Mouse (Mus musculus) intestine, embryonic 16.5 days (tissue): ENCODE measurements around the gene Itgb1. TPM values are rescaled to one million over a fixed set of nuclear protein-coding genes. Genes with fewer than 3 reads are reported as not detected.

Experiments
- ATAC-seq: fragments of 200-750 bp; cut with Nextera tagmentation; 2 replicates; pipeline ENCODE4 v1.8.0; 2017; ENCODE audit warnings: moderate TSS enrichment, moderate library complexity
- H3K27ac ChIP-seq: fragments of 300-500 bp; sonication (generic); 2 replicates; pipeline ENCODE4 v1.5.1; 2014; ENCODE audit warnings: mild to moderate bottlenecking, low read length
- H3K27me3 ChIP-seq: fragments of 300-500 bp; sonication (generic); replicated peaks from 2 replicates; pipeline ENCODE4 v1.6.1; 2014; ENCODE audit warnings: low read length, control low read depth, mixed read lengths; ENCODE audit not compliant: control insufficient read depth, insufficient read depth
- H3K36me3 ChIP-seq: fragments of 300-500 bp; sonication (generic); 2 replicates; pipeline ENCODE4 v1.6.1; 2014; ENCODE audit warnings: low read length, control low read depth; ENCODE audit not compliant: control insufficient read depth, insufficient read depth
- H3K4me1 ChIP-seq: fragments of 300-500 bp; sonication (generic); 2 replicates; pipeline ENCODE4 v1.6.1; 2014; ENCODE audit warnings: low read length, control low read depth, mixed read lengths; ENCODE audit not compliant: control insufficient read depth, insufficient read depth
- H3K4me2 ChIP-seq: fragments of 300-500 bp; sonication (generic); 2 replicates; pipeline ENCODE4 v1.6.1; 2014; ENCODE audit warnings: low read depth, low read length, control low read depth
- H3K4me3 ChIP-seq: fragments of 300-500 bp; sonication (generic); 2 replicates; pipeline ENCODE4 v1.5.1; 2014; ENCODE audit warnings: mild to moderate bottlenecking, low read length
- H3K9ac ChIP-seq: fragments of 300-500 bp; sonication (generic); 2 replicates; pipeline ENCODE4 v1.6.1; 2014; ENCODE audit warnings: low read depth, low read length
- H3K9me3 ChIP-seq: fragments of 300-500 bp; sonication (generic); 2 replicates; pipeline ENCODE4 v1.6.1; 2016; ENCODE audit warnings: low read length, control low read depth; ENCODE audit not compliant: control insufficient read depth
- WGBS: fragments of 180-500 bp; shearing (Covaris S2); extraction: QIAGEN DNeasy Blood & Tissue Kit; methylation state at CpG from one replicate; pipeline ENCODE4 v1.1.7; 2014; 5-methylcytosine and 5-hydroxymethylcytosine counted together
- polyA plus RNA-seq: library from polyadenylated mRNA; unstranded; fragments of >200 nt; fragmentation: Nextera tagmentation; extraction: Ambion mirVana; gene quantifications from 2 replicates; pipeline ENCODE4 v1.2.1, GENCODE M21; 2015

Gene Itgb1
- polyA plus RNA-seq, 1 experiment from 2014 or later = 219 TPM

DNA sequence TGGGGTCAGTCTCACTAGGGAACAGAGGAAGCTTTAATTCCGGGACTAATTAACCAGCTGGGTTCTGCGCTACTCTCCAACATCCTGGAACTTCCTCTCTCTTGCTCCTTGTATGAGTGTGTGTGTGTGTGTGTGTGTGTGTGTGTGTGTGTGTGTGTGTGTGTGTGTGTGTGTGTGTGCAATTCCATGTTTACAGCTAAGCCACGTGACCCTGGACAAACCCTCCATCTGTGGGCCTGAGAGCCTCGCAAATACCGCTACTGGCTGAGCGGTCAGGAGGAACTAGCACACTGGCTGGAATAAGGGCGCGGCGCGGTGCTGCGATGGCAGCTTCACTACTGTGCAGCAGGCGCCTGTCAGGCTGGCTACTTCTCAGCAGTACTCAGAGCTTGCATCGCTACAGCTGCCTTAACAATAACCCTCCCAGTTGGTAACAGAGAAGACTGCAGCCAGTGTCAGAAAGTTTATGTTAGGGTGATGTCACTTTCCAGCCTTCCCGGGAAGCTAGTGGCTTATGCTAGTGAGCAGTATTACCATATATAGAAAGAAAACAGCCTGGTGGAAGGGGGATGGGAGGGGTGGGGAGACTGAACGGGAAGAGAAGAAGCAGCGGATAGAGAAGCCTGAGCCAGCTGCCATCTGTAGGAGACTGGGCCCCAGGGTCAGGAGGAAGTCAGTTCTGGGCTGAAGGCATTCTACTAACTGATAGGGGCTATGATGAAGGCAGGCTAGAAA is 30.9 kb upstream of the Itgb1 start:
- H3K36me3 ChIP-seq = no peaks in the 10 kb centered on the region
- 3% methylated on average over 16 of the region's 16 CpGs for WGBS
- peak overlapping the region; percentile 44 for H3K4me2 ChIP-seq
- 0 out of 2 replicates have a peak, but pooled peaks cover 3% of the 10 kb centered on the region for H3K9me3 ChIP-seq
- peak overlapping the region; percentile 34 for H3K4me3 ChIP-seq
- H3K27ac ChIP-seq = peak overlapping the region; percentile 96
- peak; percentile 95 for ATAC-seq
- no peaks in the 10 kb centered on the region for H3K27me3 ChIP-seq
- H3K9ac ChIP-seq = peak overlapping the region; percentile 52
- H3K4me1 ChIP-seq = peaks cover 5% of the 10 kb centered on the region

DNA sequence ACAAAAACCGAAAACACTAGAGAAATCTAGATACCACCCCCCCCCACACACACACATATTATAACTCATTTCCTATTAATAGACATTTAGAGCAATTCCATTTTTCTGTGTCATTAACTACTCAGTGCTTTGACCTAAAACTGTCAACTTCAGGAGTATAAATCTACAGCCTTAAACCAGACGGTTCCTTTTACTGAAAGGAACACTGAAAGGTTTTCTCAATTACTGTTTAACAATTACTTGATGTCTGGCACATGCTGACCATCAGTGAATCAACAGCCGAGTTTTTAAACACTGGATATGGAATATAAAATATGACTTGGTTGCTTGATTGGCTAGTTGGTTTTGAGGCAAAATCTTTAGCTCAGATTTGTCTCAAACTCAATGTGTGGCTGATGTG is 23.3 kb upstream of the Itgb1 start:
- Histone ChIP-seq H3K4me2 (no peak overlapping the region), H3K36me3 (no peaks in the 10 kb centered on the region), H3K4me3 (no peak overlapping the region), H3K27ac (no peak overlapping the region), H3K4me1 (no peaks in the 10 kb centered on the region), H3K27me3 (no peaks in the 10 kb centered on the region), H3K9ac (no peak overlapping the region), H3K9me3 (0 out of 2 replicates have a peak, but pooled peaks cover 3% of the 10 kb centered on the region)
- 50% methylated on average over 3 of the region's 3 CpGs for WGBS
- ATAC-seq = no peak

DNA sequence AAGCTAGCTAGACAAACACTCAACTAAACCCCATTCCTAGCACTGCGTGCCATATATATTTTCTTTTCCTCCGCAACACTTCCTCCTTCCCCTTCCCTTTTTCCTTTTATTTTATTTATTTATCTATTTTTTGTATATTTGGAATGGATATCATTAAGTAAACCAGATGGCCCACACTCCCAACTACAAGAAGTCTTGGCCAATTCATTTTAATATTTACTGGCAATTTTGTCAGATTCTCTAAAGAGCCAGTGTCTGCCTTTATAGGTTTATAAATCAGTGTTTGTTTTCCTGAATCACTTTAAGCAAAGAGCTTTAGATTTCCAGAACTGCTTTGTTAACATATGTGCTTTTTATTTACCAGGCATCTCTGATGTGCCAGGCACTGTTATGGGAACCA is 22.8 kb upstream of the Itgb1 start:
- H3K9me3 ChIP-seq = 0 out of 2 replicates have a peak, but pooled peaks cover 3% of the 10 kb centered on the region
- H3K27me3 ChIP-seq = no peaks in the 10 kb centered on the region
- 86% methylated on average over 2 of the region's 2 CpGs for WGBS
- H3K4me1 ChIP-seq = no peaks in the 10 kb centered on the region
- ATAC-seq = no peak
- H3K27ac ChIP-seq = no peak overlapping the region
- H3K9ac ChIP-seq = no peak overlapping the region
- H3K4me2 ChIP-seq = no peak overlapping the region
- H3K4me3 ChIP-seq = no peak overlapping the region
- no peaks in the 10 kb centered on the region for H3K36me3 ChIP-seq

DNA sequence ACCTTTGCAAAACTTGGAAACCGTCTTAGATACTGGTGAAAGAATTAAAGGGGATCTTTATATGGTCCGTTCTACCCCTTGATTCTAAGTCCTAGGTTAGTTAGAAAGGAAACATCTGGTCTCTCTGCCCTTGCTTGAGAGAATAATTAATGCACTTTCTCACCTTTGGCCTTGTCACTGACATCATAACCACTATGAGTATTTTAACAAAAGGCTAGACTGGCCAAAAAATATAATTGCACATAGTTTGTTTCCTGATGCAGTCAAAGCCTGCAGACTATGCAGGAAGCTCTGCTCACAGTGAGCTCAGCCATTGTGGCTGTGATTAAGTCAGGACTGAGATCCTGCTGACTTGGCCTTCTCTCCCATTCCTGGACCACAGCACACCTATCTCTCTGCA is 22.3 kb upstream of the Itgb1 start:
- Histone ChIP-seq H3K9ac (no peak overlapping the region), H3K27ac (no peak overlapping the region), H3K27me3 (no peaks in the 10 kb centered on the region), H3K36me3 (no peaks in the 10 kb centered on the region), H3K9me3 (0 out of 2 replicates have a peak, but pooled peaks cover 2% of the 10 kb centered on the region), H3K4me3 (no peak overlapping the region), H3K4me1 (no peaks in the 10 kb centered on the region), H3K4me2 (no peak overlapping the region)
- no peak for ATAC-seq
- 56% methylated on average over 2 of the region's 2 CpGs for WGBS

DNA sequence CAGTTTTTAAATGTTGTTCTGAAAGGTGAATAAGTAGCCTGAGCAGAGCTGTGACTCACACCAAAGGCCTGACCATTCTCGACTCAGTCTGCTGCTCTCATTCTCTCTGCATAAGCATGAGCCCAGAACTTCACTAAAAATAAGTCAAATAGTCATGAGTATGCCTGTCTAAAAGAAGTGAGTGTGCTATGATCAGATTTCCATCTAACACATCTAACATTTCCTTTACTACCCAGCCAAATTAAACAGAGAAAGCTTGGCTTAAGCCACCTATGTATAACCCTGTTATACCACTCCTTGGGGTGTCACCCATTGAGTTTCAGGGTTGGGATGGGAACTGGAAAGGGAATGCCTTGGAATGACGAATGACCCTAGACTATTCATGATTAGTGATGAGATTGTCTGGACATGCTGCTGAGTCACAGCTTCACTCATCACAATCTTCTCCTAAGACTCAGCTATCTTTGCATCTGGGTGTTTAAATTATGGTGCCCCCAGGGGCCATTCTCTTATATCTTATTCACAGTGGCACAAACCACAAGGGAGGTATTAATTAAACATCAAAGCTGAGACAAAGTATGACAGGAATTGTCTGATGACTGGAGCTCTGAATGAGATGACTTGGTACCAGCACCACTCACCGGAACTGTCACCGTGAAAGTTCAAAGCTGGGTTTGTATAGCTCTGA is 18.7 kb upstream of the Itgb1 start:
- H3K4me2 ChIP-seq = no peak overlapping the region
- H3K9me3 ChIP-seq = no peaks in the 10 kb centered on the region
- 89% methylated on average over 4 of the region's 4 CpGs for WGBS
- H3K4me3 ChIP-seq = no peak overlapping the region
- no peak overlapping the region for H3K27ac ChIP-seq
- no peak overlapping the region for H3K9ac ChIP-seq
- H3K36me3 ChIP-seq = no peaks in the 10 kb centered on the region
- H3K27me3 ChIP-seq = no peaks in the 10 kb centered on the region
- H3K4me1 ChIP-seq = no peaks in the 10 kb centered on the region
- no peak for ATAC-seq

DNA sequence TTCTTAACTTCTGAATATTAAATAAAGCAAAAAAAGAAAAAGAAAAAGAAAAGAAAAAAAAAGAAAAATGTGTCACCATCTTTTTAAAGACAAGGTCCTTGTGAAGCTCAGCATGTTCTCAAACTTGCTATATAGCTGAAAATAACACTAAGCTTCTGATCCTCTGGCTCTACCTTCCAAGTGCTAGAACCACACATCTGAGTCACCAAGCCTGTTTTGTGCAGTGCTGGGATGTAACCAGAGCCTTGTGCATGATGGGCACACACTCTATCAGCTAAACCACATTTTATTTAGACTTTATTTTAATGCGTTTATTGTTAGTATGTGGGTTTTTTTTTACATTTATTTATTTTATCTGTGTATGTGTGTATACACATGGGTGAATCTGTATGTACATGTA is 13.6 kb upstream of the Itgb1 start:
- WGBS = 84% methylated on average over 1 of the region's 1 CpGs
- Histone ChIP-seq H3K4me1 (no peaks in the 10 kb centered on the region), H3K9me3 (no peaks in the 10 kb centered on the region), H3K27ac (no peak overlapping the region), H3K36me3 (no peaks in the 10 kb centered on the region), H3K27me3 (no peaks in the 10 kb centered on the region), H3K4me3 (no peak overlapping the region), H3K9ac (no peak overlapping the region), H3K4me2 (no peak overlapping the region)
- ATAC-seq = no peak

DNA sequence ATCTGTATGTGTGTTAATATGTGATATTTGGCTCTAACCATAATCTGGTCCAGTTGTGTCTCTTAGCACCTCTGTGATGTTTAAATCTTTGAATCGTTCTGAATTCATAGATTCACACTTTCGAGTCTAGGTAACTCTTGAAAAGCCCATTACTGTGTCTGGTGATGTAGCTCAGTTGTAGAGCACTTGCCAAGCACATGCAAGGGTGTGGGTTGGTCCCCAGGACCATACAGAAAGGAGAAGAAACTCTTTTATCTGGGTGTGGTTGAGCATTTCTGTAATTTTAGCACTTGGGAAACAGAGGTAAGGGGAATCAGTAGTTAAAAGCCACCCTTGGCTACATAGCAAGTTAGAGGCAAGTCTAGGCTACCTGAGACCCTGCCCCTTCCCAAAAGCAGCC is 13.0 kb upstream of the Itgb1 start:
- 73% methylated on average over 2 of the region's 2 CpGs for whole genome bisulfite sequencing
- H3K27me3 ChIP-seq = no peaks in the 10 kb centered on the region

DNA sequence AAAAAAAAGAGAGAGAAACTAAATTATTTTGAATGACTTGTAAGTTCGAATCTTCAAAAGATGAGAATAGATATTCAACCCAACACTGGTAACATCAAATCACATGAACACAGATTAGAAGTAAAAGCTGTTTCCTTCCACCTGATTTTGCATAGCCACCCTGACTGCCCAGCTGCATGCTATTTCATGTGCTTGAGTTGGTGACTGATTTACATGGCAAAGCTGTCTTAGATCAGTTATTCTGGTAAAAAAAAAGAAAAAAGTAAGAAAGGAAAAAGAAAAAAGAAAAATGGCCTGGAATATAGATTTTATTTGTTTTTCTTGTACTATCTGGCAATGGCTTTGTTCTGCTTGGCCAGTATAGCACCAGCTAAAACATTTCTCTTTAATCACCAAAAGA is 12.5 kb upstream of the Itgb1 start:
- Histone ChIP-seq H3K27me3 (no peaks in the 10 kb centered on the region), H3K9me3 (no peaks in the 10 kb centered on the region), H3K9ac (no peak overlapping the region), H3K27ac (no peak overlapping the region), H3K4me2 (no peak overlapping the region), H3K36me3 (no peaks in the 10 kb centered on the region), H3K4me3 (no peak overlapping the region), H3K4me1 (no peaks in the 10 kb centered on the region)
- 78% methylated on average over 1 of the region's 1 CpGs for WGBS
- ATAC-seq = no peak

More for the DNA sequence above, 13.0 kb upstream of the Itgb1 start:
- Histone ChIP-seq H3K4me3 (no peak overlapping the region), H3K27ac (no peak overlapping the region), H3K4me1 (no peaks in the 10 kb centered on the region), H3K36me3 (no peaks in the 10 kb centered on the region), H3K9me3 (no peaks in the 10 kb centered on the region), H3K9ac (no peak overlapping the region), H3K4me2 (no peak overlapping the region)
- ATAC-seq = no peak

DNA sequence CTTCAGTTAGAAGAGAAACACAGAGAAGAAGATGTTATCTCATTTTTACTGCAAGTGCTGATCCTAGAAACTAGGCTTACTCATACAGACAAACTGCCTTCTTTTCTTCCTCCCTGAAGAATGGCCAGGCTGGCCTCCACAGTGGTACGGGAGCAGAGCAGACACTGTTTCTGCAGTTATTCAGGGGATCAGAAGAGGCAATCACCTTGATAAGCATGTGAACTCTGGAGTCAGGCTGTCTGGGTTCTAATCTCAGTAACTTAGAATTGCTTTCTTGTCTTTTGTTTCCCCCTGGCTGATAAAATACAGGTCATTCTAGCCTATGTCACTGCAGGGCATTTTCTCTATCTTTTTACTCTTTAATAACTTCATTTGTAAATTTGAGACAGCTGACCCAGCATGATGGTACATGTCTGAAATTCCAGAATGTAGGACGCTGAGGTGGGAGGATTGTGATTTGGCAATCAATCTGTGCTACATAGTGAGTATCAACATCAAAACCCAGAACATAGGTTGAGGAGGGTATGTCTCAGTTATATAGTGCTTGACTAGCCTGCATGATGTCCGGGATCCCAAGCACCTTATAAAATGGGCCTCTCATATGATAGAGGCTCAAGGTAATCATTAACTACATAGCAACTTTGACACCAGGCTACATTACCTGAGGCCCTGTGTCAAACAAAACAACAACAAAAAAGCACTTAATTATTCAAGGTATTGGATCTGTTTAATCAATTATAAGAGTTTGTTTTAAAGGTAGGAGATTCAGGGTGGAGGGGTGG is 9.4 kb upstream of the Itgb1 start:
- no peak overlapping the region for H3K4me2 ChIP-seq
- ATAC-seq = peak; percentile 85
- no peak overlapping the region for H3K4me3 ChIP-seq
- H3K9ac ChIP-seq = no peak overlapping the region
- H3K4me1 ChIP-seq = 0 out of 2 replicates have a peak, but pooled peaks cover 5% of the 10 kb centered on the region
- peak overlapping the region; percentile 35; the same call in 1 of the 2 replicates for H3K27ac ChIP-seq
- 67% methylated on average over 3 of the region's 3 CpGs for WGBS
- no peaks in the 10 kb centered on the region for H3K36me3 ChIP-seq
- H3K27me3 ChIP-seq = no peaks in the 10 kb centered on the region
- no peaks in the 10 kb centered on the region for H3K9me3 ChIP-seq
